Mouse (Mus musculus) testis, adult 2 months (tissue): ENCODE measurements at regions not wholly inside any gene's neighbourhood (a gene's known extent, or its start where the extent isn't known, plus 50 kb on each side); places are given as distances from the start of the nearest gene placed in this dataset.

Source experiments
- H3K27ac ChIP-seq: fragments of 200-500 bp; 2 replicates; pipeline ENCODE4 v1.5.1; 2012; ENCODE audit warnings: low read depth, low read length; ENCODE audit not compliant: control insufficient read depth, insufficient read depth
- H3K27me3 ChIP-seq: fragments of 200-500 bp; 2 replicates; pipeline ENCODE4 v1.6.1; 2012; ENCODE audit warnings: mild to moderate bottlenecking, low read length, moderate library complexity; ENCODE audit not compliant: control insufficient read depth, insufficient read depth
- H3K36me3 ChIP-seq: fragments of 200-500 bp; 2 replicates; pipeline ENCODE4 v1.6.1; 2012; ENCODE audit warnings: mild to moderate bottlenecking, low read length; ENCODE audit not compliant: control insufficient read depth, insufficient read depth
- H3K4me1 ChIP-seq: fragments of 200-500 bp; 2 replicates; pipeline ENCODE4 v1.6.1; 2012; ENCODE audit warnings: low read length; ENCODE audit not compliant: control insufficient read depth, insufficient read depth
- H3K4me3 ChIP-seq: fragments of 200-500 bp; 2 replicates; pipeline ENCODE4 v1.5.1; 2012; ENCODE audit warnings: low read depth, mild to moderate bottlenecking, low read length, moderate library complexity, mixed read lengths; ENCODE audit not compliant: control insufficient read depth
- CTCF ChIP-seq: fragments of 200-500 bp; IDR thresholded peaks from 2 replicates; pipeline ENCODE4 v1.5.1; 2012; ENCODE audit warnings: low read depth, mild to moderate bottlenecking, inconsistent platforms, low read length, moderate library complexity; ENCODE audit not compliant: control insufficient read depth, insufficient read depth, insufficient replicate concordance
- POLR2A ChIP-seq: fragments of 200-500 bp; IDR thresholded peaks from 2 replicates; pipeline ENCODE4 v1.6.1; 2012; ENCODE audit warnings: low read depth, mild to moderate bottlenecking, inconsistent platforms, low read length, moderate library complexity; ENCODE audit not compliant: control insufficient read depth

DNA sequence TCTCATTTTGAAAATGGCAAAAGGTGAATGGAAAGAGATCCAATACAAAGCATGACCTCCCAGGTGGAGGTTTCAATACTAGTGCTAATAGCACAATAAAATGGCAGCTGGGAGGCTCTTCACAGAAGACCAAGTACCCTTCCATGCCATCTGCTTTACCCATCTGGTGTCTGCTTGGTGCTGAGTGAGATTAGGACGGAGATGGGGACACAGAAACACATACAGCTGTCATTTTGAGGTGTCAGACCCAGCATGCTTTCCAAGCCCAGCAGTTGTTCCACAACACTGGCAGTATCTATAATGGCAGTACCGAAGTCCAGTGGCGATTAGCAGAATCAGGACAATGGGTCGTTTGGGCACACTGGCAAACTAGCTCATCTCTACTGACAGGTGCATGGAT is 118.9 kb upstream of the 1700064H15Rik start:
- Histone ChIP-seq H3K4me3 (no peak overlapping the region), H3K36me3 (no peaks in the 10 kb centered on the region), H3K4me1 (no peaks in the 10 kb centered on the region), H3K27me3 (no peaks in the 10 kb centered on the region), H3K27ac (no peak overlapping the region)
- TF ChIP-seq CTCF (no peak), POLR2A (no peak)

DNA sequence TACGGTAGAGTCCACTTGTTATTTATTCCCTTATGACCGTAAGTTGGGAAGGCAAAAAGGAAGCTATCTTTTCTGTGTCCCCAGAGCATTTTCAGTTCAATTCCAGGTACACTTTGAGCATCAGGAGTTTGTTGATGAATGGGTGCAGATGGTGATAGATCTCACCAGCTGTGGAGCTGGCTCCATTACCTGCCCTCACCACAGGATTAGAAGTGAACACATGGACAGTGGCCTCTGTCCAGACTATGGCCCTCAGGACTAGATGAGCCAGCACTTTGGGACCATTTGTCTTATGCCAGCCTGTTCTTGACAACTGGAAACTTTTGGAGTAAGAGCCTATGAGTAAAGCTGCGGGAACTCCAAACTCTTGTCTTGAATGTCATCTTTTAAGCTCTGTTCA is 123.5 kb upstream of the 1700064H15Rik start:
- no peaks in the 10 kb centered on the region for H3K36me3 ChIP-seq
- no peaks in the 10 kb centered on the region for H3K4me1 ChIP-seq
- TF ChIP-seq POLR2A: no peak
- TF ChIP-seq CTCF: no peak
- no peak overlapping the region for H3K4me3 ChIP-seq
- no peak overlapping the region for H3K27ac ChIP-seq
- H3K27me3 ChIP-seq: no peaks in the 10 kb centered on the region

GRCm38 (mm10) chr3:19754011-19754410 is 125.5 kb upstream of the 1700064H15Rik start:
- no peak overlapping the region for H3K4me3 ChIP-seq
- H3K36me3 ChIP-seq: no peaks in the 10 kb centered on the region
- no peak for TF ChIP-seq POLR2A
- TF ChIP-seq CTCF: no peak
- no peaks in the 10 kb centered on the region for H3K4me1 ChIP-seq
- no peaks in the 10 kb centered on the region for H3K27me3 ChIP-seq
- H3K27ac ChIP-seq: no peak overlapping the region

DNA sequence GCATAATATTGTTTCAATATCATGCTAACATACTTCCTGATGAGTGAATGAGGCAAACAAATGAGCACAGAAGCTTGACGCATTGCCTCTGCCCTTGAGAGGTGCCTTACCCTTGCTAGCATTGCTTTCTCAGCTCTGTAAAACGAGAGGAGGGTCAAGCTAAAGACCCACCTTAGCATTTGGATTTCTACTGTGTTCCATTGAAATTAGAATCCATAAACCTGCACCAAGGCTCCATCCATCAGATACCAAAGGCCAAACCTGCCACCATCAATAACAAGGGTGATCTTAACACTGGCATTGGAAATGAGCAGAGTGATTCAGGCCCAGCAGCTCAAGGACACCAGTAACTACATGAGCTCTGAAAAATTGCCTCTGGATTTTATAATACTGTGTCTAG is 126.2 kb upstream of the 1700064H15Rik start:
- no peak overlapping the region for H3K27ac ChIP-seq
- no peak overlapping the region for H3K4me3 ChIP-seq
- H3K4me1 ChIP-seq: no peaks in the 10 kb centered on the region
- no peaks in the 10 kb centered on the region for H3K36me3 ChIP-seq
- TF ChIP-seq POLR2A: no peak
- no peaks in the 10 kb centered on the region for H3K27me3 ChIP-seq

- no peak for TF ChIP-seq POLR2A
- TF ChIP-seq CTCF: no peak
- H3K36me3 ChIP-seq: no peaks in the 10 kb centered on the region
- no peaks in the 10 kb centered on the region for H3K4me1 ChIP-seq
- H3K4me3 ChIP-seq: no peak overlapping the region
- no peak overlapping the region for H3K27ac ChIP-seq
- no peaks in the 10 kb centered on the region for H3K27me3 ChIP-seq
Measured at GRCm38 (mm10) chr3:19755136-19755535, 126.7 kb upstream of the 1700064H15Rik start.

GRCm38 (mm10) chr3:19798543-19799106 is 158.2 kb upstream of the Cp start:
- no peaks in the 10 kb centered on the region for H3K27me3 ChIP-seq
- H3K4me3 ChIP-seq: no peak overlapping the region
- no peak for TF ChIP-seq CTCF
- TF ChIP-seq POLR2A: no peak
- no peak overlapping the region for H3K27ac ChIP-seq
- no peaks in the 10 kb centered on the region for H3K36me3 ChIP-seq
- H3K4me1 ChIP-seq: no peaks in the 10 kb centered on the region

DNA sequence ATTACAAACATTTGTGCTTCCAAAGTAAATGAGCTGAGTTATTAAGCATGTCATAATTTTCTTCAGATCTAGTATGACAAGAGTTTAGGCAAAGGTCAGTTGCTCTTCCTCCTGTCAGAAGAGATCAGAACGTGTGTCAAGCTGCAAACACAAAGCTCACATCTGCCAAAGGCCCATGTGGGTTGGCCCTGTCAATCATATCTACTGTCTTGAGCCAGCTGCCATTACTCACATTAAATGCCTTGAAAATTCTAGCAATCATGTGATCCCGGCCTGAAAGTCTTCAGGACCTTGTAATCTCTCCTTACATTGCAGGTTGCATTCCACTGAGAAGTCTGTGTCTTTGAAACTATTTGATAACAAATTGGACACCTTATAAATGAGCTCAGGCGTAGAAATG is 146.8 kb upstream of the Cp start:
- no peak overlapping the region for H3K4me3 ChIP-seq
- no peaks in the 10 kb centered on the region for H3K36me3 ChIP-seq
- no peak for TF ChIP-seq CTCF
- TF ChIP-seq POLR2A: no peak
- no peak overlapping the region for H3K27ac ChIP-seq
- H3K4me1 ChIP-seq: no peaks in the 10 kb centered on the region
- H3K27me3 ChIP-seq: no peaks in the 10 kb centered on the region

GRCm38 (mm10) chr3:19824904-19825303 is 131.9 kb upstream of the Cp start:
- no peak overlapping the region for H3K27ac ChIP-seq
- no peak overlapping the region for H3K4me3 ChIP-seq
- no peaks in the 10 kb centered on the region for H3K27me3 ChIP-seq
- no peaks in the 10 kb centered on the region for H3K36me3 ChIP-seq
- TF ChIP-seq CTCF (no peak), POLR2A (no peak)
- H3K4me1 ChIP-seq: no peaks in the 10 kb centered on the region
